Mouse (Mus musculus) urinary bladder, postnatal 36 days (tissue): ENCODE measurements around the gene Zfp961.
A peak's percentile ranks its signal among the peaks of the same experiment; 100 is the strongest.
"Not testable (repeated sequence)": the region's sequence is repeated elsewhere in the genome, so short reads cannot be mapped to it uniquely, and the experiment has no call there.

Experiments used
- DNase-seq, 2 experiments: peaks; one replicate each; pipeline ENCODE4 v3.0.0; 2022; ENCODE audit warnings: low spot score in 2 of 2, mixed read lengths in 1 of 2

Gene Zfp961

DNA sequence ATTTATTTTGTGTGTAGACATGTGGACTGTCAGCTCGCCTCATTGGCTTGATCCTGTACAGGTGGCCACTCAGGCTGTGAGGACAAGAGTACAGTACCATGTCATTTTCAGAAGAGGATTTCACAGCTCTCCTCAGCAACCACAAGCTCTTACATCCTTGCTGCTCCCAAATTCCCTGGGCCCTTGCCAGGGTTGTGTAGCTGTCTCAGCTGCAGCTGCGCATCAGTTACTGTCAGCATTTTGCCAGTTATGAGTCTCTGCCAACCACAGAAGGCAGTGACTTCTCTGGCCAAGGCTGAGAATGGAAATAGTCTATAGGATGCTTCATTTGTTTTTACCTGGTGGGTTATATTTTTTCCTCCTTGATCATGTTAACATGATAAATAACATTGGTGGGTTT is 67.3 kb downstream of the Zfp961 start:
- DNase-seq, result no peak

DNA sequence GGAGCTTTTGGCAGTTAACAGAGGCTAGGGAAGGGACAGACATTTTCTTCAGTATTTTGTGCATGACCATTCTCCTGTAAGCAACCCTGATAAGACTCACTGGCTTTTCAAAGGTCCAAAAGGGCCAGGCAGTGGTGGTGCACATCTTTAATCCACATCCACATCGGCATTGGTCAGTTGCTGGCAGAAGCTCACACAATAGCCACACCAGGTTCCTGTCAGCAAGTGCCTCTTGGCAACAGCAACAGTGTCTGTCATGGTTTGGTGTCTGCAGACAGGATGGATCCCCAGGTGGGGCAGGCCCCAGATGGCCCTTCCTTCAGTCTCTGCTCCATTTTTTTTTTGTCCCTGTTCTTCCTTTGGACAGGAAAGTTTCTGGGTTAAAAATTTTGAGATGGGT is 68.2 kb downstream of the Zfp961 start:
- DNase-seq, result not testable (repeated sequence)

DNA sequence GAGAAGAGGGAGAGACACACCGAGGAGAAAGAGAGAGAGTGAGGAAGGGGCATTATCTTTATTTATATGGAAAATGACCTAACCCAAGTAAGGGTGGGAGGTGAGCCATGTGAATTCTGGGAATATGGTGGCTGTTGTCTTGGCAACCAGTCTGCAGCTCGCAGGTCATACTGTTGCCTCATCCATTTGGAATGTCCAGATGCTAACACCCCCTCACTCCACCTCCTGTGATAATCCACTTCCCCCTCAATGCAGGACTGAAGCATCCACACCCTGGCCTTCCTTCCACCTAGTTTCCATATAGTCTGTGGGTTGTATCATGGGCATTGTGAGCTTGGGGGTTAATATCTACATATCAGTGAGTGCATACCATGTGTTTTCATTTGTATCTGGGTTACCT is 69.0 kb downstream of the Zfp961 start:
- no peak for DNase-seq

- DNase-seq, result not testable (repeated sequence)
Measured at GRCm38 (mm10) chr8:72024886-72025285, 74.0 kb downstream of the Zfp961 start.

- DNase-seq, result peak in 1 of 2 experiments; percentile 57
Measured at GRCm38 (mm10) chr8:72032926-72033325, 82.1 kb downstream of the Zfp961 start.

GRCm38 (mm10) chr8:72040918-72041317 is 90.1 kb downstream of the Zfp961 start, which contains the start of gene Olfr372:
Gene Olfr372, plus strand, starts transcription at chr8:72041218.
- not testable (repeated sequence) for DNase-seq

GRCm38 (mm10) chr8:72042493-72042892 is 91.7 kb downstream of the Zfp961 start:
- DNase-seq, result no peak
